Mouse (Mus musculus): ENCODE data around the gene Zscan22. TPM values are rescaled to one million over a fixed set of nuclear protein-coding genes. Genes with fewer than 3 reads are reported as not detected.
"Not testable (repeated sequence)": the region's sequence is repeated elsewhere in the genome, so short reads cannot be mapped to it uniquely, and the experiment has no call there.

Gene Zscan22
- 28.1 and 29.0 TPM in 2 replicates for polyA plus RNA-seq (2014; fragmentation: Nextera tagmentation; extraction: Ambion mirVana)

DNA sequence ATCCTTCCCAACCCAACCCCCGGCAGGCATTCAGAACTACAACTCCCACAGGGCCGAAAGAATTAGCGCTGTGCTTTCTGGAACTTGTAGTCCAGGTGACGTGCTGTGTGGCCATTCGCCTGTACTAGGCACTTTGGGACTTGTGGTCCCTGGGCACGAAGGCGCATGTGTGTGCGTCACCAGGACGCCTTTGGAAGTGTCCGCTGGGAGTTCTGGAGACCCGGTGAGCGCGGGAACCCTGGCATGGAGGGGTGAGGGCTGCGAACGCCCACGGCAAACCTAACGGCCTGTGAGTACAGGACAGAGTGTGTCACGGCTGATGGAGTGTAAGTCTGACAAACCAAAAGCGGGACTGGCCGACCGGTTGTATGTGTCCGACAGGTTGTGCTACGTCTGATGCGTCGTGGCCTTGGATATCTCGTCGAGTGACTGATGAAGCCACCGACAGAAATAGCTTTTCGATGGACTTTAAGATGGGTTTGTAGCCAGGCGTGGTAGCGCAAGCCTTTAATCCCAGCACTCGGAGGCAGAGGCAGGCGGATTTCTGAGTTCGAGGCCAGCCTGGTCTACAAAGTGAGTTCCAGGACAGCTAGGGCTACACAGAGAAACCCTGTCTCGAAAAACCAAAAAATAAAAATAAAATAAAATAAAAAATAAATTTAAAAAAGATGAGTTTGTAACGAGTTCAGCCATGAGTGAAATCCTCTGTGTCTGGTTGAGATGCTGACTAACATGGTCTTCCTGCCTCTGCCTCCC, at the start of gene Zscan22:
TSS of gene Zscan22 (plus strand) at position 161 of the 756 bp plus-strand sequence.
- no peaks in the 10 kb centered on the region for H3K9me3 ChIP-seq (ENCODE audit: control insufficient read depth, low read length)
- no peaks in the 10 kb centered on the region for H3K27me3 ChIP-seq (ENCODE audit: control insufficient read depth, insufficient read depth, low read length)

DNA sequence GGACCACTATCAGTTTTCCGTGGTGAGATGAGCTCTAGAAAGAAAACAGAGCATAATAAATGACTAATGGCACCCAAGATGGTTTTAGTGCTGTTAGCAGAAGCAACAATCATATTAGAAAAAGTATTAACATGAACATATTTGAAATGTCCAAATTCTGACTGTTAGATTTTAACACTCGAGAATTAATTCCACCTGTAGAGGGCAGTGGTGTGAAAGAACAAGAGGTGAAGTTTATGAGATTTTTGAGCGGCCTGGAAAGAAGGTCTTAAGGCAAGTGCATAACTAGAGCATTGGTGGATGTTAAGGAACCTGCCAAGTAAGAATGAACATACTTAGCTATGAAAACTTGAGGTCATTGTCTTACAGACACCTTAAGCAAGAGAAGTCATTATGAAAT, 23.3 kb upstream of the Zscan22 start:
- Histone ChIP-seq H3K4me1 (ENCODE audit: control insufficient read depth, insufficient read depth, low read length) (no peaks in the 10 kb centered on the region), H3K4me3 (ENCODE audit: low read depth, low read length) (no peak overlapping the region), H3K9me3 (ENCODE audit: control insufficient read depth, low read length) (peaks cover under 1% of the 10 kb centered on the region), H3K27ac (replicated peaks; ENCODE audit: low read depth, low read length) (no peak overlapping the region), H3K9ac (ENCODE audit: low read length) (no peak overlapping the region), H3K27me3 (ENCODE audit: control insufficient read depth, insufficient read depth, low read length) (no peaks in the 10 kb centered on the region), H3K36me3 (ENCODE audit: control insufficient read depth, insufficient read depth, low read length) (no peaks in the 10 kb centered on the region), H3K4me2 (ENCODE audit: low read depth, severe bottlenecking) (no peak overlapping the region)
- ATAC-seq (ENCODE audit: insufficient number of reproducible peaks, low FRiP score, low TSS enrichment, low read depth) (no peak), DNase-seq (ENCODE audit: low spot score) (no peak)
- 22% methylated on average over 3 of the region's 3 CpGs for WGBS

More for the DNA sequence above, at the start of gene Zscan22:
- H3K9ac ChIP-seq (ENCODE audit: low read length), result peak within 1 kb of the TSS; percentile 66
- no peak within 1 kb of the TSS for H3K27ac ChIP-seq (replicated peaks; ENCODE audit: low read depth, low read length)
- peak; percentile 93 for DNase-seq (ENCODE audit: low spot score)
- WGBS, result 7% methylated on average over 36 of the region's 36 CpGs
- H3K4me3 ChIP-seq (ENCODE audit: low read depth, low read length), result peak within 1 kb of the TSS; percentile 64
- H3K36me3 ChIP-seq (ENCODE audit: control insufficient read depth, insufficient read depth, low read length), result peaks cover 4% of the 10 kb centered on the region; the same call in 1 of the 2 replicates
- no peaks in the 10 kb centered on the region for H3K4me1 ChIP-seq (ENCODE audit: control insufficient read depth, insufficient read depth, low read length)
- peak; percentile 97 for ATAC-seq (ENCODE audit: insufficient number of reproducible peaks, low FRiP score, low TSS enrichment, low read depth)
- peak within 1 kb of the TSS; percentile 35 for H3K4me2 ChIP-seq (ENCODE audit: low read depth, severe bottlenecking)

DNA sequence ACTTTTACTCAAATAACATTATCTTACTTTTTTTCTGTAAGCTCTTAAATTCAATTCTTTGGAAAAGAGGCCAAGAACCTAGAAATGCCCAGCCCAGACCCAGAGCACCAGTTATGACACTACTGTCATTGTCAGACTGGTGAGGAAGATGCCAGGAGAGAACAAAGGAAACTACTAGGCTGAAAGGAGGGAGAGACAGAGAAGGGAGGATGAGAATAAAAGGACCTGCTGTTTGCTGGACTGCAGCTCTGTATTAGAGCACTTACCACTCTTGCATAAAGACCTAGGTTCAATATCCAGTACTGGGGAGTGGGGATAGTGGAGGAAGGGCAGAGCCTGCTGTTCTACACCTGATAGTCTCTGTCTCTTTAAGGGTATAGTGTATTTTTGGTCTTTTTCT, 17.6 kb upstream of the Zscan22 start:
- no peak overlapping the region for H3K9ac ChIP-seq (ENCODE audit: low read length)
- no peak overlapping the region for H3K4me3 ChIP-seq (ENCODE audit: low read depth, low read length)
- H3K4me1 ChIP-seq (ENCODE audit: control insufficient read depth, insufficient read depth, low read length), result no peaks in the 10 kb centered on the region
- DNase-seq (ENCODE audit: low spot score) (no peak), ATAC-seq (ENCODE audit: insufficient number of reproducible peaks, low FRiP score, low TSS enrichment, low read depth) (no peak)
- H3K4me2 ChIP-seq (ENCODE audit: low read depth, severe bottlenecking), result no peak overlapping the region
- no peak overlapping the region for H3K27ac ChIP-seq (replicated peaks; ENCODE audit: low read depth, low read length)
- H3K9me3 ChIP-seq (ENCODE audit: control insufficient read depth, low read length), result no peaks in the 10 kb centered on the region
- H3K36me3 ChIP-seq (ENCODE audit: control insufficient read depth, insufficient read depth, low read length), result no peaks in the 10 kb centered on the region
- H3K27me3 ChIP-seq (ENCODE audit: control insufficient read depth, insufficient read depth, low read length), result no peaks in the 10 kb centered on the region

DNA sequence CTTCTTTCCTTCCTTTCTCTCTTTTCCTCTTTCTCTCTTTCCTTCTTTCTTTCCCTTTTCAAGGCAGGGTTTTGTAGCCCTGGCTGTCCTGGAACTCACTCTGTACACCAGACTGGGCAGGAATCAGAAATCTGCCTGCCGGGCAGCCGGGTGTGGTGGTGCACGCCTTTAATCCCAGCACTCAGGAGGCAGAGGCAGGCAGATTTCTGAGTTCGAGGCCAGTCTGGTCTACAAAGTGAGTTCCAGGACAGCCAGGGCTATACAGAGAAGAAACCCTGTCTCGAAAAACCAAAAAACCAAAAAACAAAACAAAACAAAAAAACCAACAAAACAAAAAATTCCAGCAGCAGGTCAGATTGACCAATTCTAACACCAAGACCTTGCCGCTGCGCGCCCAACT, 17.1 kb upstream of the Zscan22 start:
- not testable (repeated sequence) for H3K27ac ChIP-seq (replicated peaks; ENCODE audit: low read depth, low read length); H3K9ac ChIP-seq (ENCODE audit: low read length); H3K36me3 ChIP-seq (ENCODE audit: control insufficient read depth, insufficient read depth, low read length)

DNA sequence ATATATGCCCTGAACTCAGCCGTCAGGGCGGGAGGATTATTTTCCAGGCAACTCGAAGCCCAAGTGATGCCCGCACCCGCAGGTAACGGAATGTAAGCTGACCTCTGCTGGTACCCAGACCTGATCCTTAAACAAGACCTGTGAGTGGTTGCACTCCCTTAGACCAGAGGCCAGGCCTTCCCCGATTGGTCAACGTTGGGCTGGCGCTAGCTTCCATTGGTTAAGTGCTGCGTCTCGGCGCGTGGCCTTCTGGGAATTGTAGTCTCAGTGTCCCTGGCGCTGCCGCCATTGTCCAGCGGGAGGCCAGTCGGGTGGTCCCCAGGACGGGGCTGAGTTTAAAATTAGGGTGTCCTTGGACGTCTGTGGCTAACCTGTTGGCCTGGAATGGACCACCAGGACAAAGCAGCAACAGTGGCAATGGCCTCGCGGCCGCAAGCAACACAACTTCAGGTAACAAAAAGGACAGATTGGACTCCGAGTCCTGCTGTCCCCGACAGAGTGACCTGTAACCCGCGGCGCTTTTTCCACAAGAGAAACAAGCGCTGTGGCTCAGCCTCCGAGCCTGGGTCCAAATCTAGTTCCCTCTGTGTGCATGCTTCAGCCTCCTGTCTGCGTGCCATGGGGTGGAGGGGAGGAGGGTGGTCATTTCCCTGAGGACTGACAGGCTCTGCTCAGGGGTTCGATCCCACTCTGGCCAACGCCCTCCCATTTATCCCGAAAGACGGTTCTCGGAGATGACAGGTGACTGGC, 16.5 kb upstream of the Zscan22 start, which contains the start of gene Zfp128:
TSS of gene Zfp128 (plus strand) at position 267 of the 750 bp plus-strand sequence.
- H3K27ac ChIP-seq (replicated peaks; ENCODE audit: low read depth, low read length), result no peak within 1 kb of the TSS
- H3K9me3 ChIP-seq (ENCODE audit: control insufficient read depth, low read length), result no peaks in the 10 kb centered on the region
- H3K9ac ChIP-seq (ENCODE audit: low read length), result peak within 1 kb of the TSS; percentile 91
- peak within 1 kb of the TSS; percentile 73 for H3K4me2 ChIP-seq (ENCODE audit: low read depth, severe bottlenecking)
- H3K4me3 ChIP-seq (ENCODE audit: low read depth, low read length), result peak within 1 kb of the TSS; percentile 74
- H3K4me1 ChIP-seq (ENCODE audit: control insufficient read depth, insufficient read depth, low read length), result no peaks in the 10 kb centered on the region
- no peaks in the 10 kb centered on the region for H3K27me3 ChIP-seq (ENCODE audit: control insufficient read depth, insufficient read depth, low read length)
- 3% methylated on average over 35 of the region's 35 CpGs for WGBS
- DNase-seq (ENCODE audit: low spot score) (peak; percentile 96), ATAC-seq (ENCODE audit: insufficient number of reproducible peaks, low FRiP score, low TSS enrichment, low read depth) (peak; percentile 100)
- H3K36me3 ChIP-seq (ENCODE audit: control insufficient read depth, insufficient read depth, low read length), result no peaks in the 10 kb centered on the region; the same call in 1 of the 2 replicates

More for the DNA sequence above, 17.1 kb upstream of the Zscan22 start:
- peak overlapping the region; percentile 74 for H3K4me3 ChIP-seq (ENCODE audit: low read depth, low read length)
- peak; percentile 7; the same call in 1 of the 2 replicates for ATAC-seq (ENCODE audit: insufficient number of reproducible peaks, low FRiP score, low TSS enrichment, low read depth)
- DNase-seq (ENCODE audit: low spot score); H3K4me1 ChIP-seq (ENCODE audit: control insufficient read depth, insufficient read depth, low read length); H3K9me3 ChIP-seq (ENCODE audit: control insufficient read depth, low read length); H3K27me3 ChIP-seq (ENCODE audit: control insufficient read depth, insufficient read depth, low read length): not testable (repeated sequence)
- WGBS, result 43% methylated on average over 8 of the region's 8 CpGs
- peak overlapping the region; percentile 73 for H3K4me2 ChIP-seq (ENCODE audit: low read depth, severe bottlenecking)

DNA sequence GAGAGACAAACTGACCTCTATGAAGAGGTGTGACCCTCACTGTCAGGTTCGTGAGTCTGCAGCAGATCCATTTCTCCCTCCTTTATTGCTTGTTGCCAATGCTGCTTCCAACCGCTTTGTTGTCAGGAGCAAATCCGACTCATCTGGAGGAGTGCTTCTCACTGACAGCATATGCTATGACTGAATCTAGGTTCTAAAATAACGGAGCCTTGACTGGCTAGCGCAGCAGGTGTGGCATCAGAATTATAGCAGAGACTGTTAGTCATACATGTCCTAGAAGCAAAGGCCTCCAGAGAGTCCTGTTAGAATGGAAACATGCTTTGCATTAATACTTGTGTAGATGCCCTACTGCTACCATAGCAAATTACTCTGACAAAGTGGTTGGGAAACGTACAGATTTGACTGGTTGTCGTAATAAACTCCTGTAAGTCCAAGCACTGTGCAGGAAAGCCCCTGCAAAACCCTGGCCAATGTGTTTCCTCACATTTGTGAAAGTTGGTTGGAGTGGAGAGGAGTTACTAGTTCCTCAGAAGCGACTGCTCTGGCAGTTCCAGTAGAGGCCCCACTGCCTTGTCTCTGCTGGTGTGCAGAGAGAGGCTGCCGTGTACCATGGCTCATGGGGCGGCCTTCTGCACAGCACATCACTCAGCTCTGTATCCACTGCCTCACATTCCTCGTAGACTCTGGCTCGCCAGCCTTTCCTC, 10.9 kb upstream of the Zscan22 start:
- no peak overlapping the region for H3K4me2 ChIP-seq (ENCODE audit: low read depth, severe bottlenecking)
- H3K9me3 ChIP-seq (ENCODE audit: control insufficient read depth, low read length), result no peaks in the 10 kb centered on the region
- 90% methylated on average over 12 of the region's 12 CpGs for WGBS
- H3K4me3 ChIP-seq (ENCODE audit: low read depth, low read length), result no peak overlapping the region
- peaks cover 26% of the 10 kb centered on the region for H3K36me3 ChIP-seq (ENCODE audit: control insufficient read depth, insufficient read depth, low read length)
- H3K9ac ChIP-seq (ENCODE audit: low read length), result no peak overlapping the region
- no peak overlapping the region for H3K27ac ChIP-seq (replicated peaks; ENCODE audit: low read depth, low read length)
- H3K4me1 ChIP-seq (ENCODE audit: control insufficient read depth, insufficient read depth, low read length), result no peaks in the 10 kb centered on the region
- DNase-seq (ENCODE audit: low spot score), result no peak
- no peak for ATAC-seq (ENCODE audit: insufficient number of reproducible peaks, low FRiP score, low TSS enrichment, low read depth)
- H3K27me3 ChIP-seq (ENCODE audit: control insufficient read depth, insufficient read depth, low read length), result no peaks in the 10 kb centered on the region

DNA sequence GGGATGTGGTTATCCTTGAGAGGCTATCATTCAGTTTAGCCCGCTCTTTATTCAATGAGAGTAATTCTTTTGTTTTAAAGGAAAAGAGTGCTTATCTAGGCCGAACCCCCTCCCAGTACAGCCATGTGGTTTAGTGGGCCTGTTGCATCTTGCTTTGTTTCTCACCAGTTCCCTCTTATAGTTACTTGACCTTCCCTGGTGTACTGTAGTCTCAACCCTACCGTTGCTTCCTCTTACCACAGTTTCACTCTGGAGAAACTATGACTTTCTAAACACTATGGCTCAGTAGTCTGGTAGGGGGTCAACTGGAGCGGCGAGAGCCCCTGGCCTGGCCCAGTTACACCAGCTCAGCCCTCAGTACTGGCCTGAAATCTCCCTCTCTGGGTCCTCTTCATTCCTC, 10.0 kb upstream of the Zscan22 start:
- Histone ChIP-seq H3K9ac (ENCODE audit: low read length) (no peak overlapping the region), H3K9me3 (ENCODE audit: control insufficient read depth, low read length) (no peaks in the 10 kb centered on the region), H3K27ac (replicated peaks; ENCODE audit: low read depth, low read length) (no peak overlapping the region), H3K27me3 (ENCODE audit: control insufficient read depth, insufficient read depth, low read length) (no peaks in the 10 kb centered on the region), H3K4me2 (ENCODE audit: low read depth, severe bottlenecking) (no peak overlapping the region), H3K4me1 (ENCODE audit: control insufficient read depth, insufficient read depth, low read length) (no peaks in the 10 kb centered on the region), H3K4me3 (ENCODE audit: low read depth, low read length) (no peak overlapping the region), H3K36me3 (ENCODE audit: control insufficient read depth, insufficient read depth, low read length) (peaks cover 27% of the 10 kb centered on the region)
- ATAC-seq (ENCODE audit: insufficient number of reproducible peaks, low FRiP score, low TSS enrichment, low read depth), result no peak
- 96% methylated on average over 5 of the region's 5 CpGs for WGBS
- DNase-seq (ENCODE audit: low spot score), result no peak

DNA sequence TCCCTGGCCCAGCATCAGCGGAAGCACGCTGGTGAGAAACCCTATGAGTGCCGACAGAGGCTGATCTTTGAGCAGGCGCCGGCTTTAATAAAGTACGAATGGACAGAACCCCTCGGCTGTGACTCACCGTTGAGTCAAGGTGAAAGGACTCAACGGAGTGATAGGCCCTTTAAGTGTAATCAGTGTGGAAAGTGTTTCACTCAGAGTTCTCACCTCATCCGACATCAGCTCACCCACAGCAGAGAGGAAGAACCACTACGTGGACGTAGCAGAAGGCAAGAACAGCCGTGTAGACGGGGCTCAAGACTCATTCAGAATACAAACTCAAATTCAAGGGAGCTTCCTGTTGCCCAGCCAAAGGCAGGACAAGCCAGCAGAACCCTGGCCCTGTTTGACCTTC, 6.7 kb upstream of the Zscan22 start:
- peaks cover 27% of the 10 kb centered on the region for H3K36me3 ChIP-seq (ENCODE audit: control insufficient read depth, insufficient read depth, low read length)
- H3K9ac ChIP-seq (ENCODE audit: low read length), result no peak overlapping the region
- no peak overlapping the region for H3K4me3 ChIP-seq (ENCODE audit: low read depth, low read length)
- ATAC-seq (ENCODE audit: insufficient number of reproducible peaks, low FRiP score, low TSS enrichment, low read depth) (no peak), DNase-seq (ENCODE audit: low spot score) (no peak)
- 92% methylated on average over 14 of the region's 14 CpGs for WGBS
- no peak overlapping the region for H3K27ac ChIP-seq (replicated peaks; ENCODE audit: low read depth, low read length)
- no peaks in the 10 kb centered on the region for H3K4me1 ChIP-seq (ENCODE audit: control insufficient read depth, insufficient read depth, low read length)
- H3K4me2 ChIP-seq (ENCODE audit: low read depth, severe bottlenecking), result no peak overlapping the region
- no peaks in the 10 kb centered on the region for H3K27me3 ChIP-seq (ENCODE audit: control insufficient read depth, insufficient read depth, low read length)
- no peaks in the 10 kb centered on the region for H3K9me3 ChIP-seq (ENCODE audit: control insufficient read depth, low read length)

All from limb, embryonic 11.5 days (tissue).